ENCODE assay signal across 15 mouse cellular contexts in genomic region chr10:82676949-82677348, GRCm38 (mm10). TPM values are rescaled to one million over a fixed set of nuclear protein-coding genes. Genes with fewer than 3 reads are reported as not detected.
A peak's percentile ranks its signal among the peaks of the same experiment; 100 is the strongest.
DNase-seq lines count a peak whose midpoint lies in the region; ATAC-seq and TF ChIP-seq lines count a peak whose summit lies in the region.
"Had no signal": no experiment of that assay in that cellular context is flagged by ENCODE, and none has a peak within 500 bp of the region (broad histone marks: within the 10 kb centered on the region; RNA-seq: fewer than 3 reads in every experiment).

No protein-coding gene starts in this region.

- no peak overlapping the region for H3K27ac ChIP-seq in midbrain, postnatal 0 days (ENCODE audit: low read depth, low read length)
- H3K27ac ChIP-seq in midbrain, embryonic 13.5 days, result no peak overlapping the region
- no peak overlapping the region for H3K27ac ChIP-seq in hindbrain, embryonic 14.5 days
- H3K27ac ChIP-seq: embryonic facial prominence, embryonic 10.5 days; hindbrain, embryonic 13.5 days had no signal

- H3K9me3 ChIP-seq in midbrain, postnatal 0 days (ENCODE audit: low read length), result no peaks in the 10 kb centered on the region
- no peaks in the 10 kb centered on the region for H3K9me3 ChIP-seq in midbrain, embryonic 13.5 days
- no peaks in the 10 kb centered on the region for H3K9me3 ChIP-seq in hindbrain, embryonic 14.5 days (ENCODE audit: control insufficient read depth, low read length)
- H3K9me3 ChIP-seq: embryonic facial prominence, embryonic 10.5 days; hindbrain, embryonic 13.5 days had no signal

- H3K36me3 ChIP-seq in midbrain, postnatal 0 days (ENCODE audit: insufficient read depth, low read length), result no peaks in the 10 kb centered on the region
- H3K36me3 ChIP-seq in midbrain, embryonic 13.5 days, result no peaks in the 10 kb centered on the region
- H3K36me3 ChIP-seq in hindbrain, embryonic 14.5 days (replicated peaks; ENCODE audit: control insufficient read depth, insufficient read depth), result no peaks in the 10 kb centered on the region
- H3K36me3 ChIP-seq: embryonic facial prominence, embryonic 10.5 days; hindbrain, embryonic 13.5 days had no signal

- TF ChIP-seq CTCF in midbrain, postnatal 0 days (IDR thresholded peaks at IDR 0.05), result no peak

- WGBS in midbrain, postnatal 0 days, result 71% methylated on average over 6 of the region's 6 CpGs
- WGBS in midbrain, embryonic 13.5 days, result 83% methylated on average over 6 of the region's 6 CpGs
- 74% methylated on average over 6 of the region's 6 CpGs for WGBS in hindbrain, embryonic 14.5 days

- no peak overlapping the region for H3K4me2 ChIP-seq in midbrain, postnatal 0 days (ENCODE audit: low read depth, low read length, poor library complexity, severe bottlenecking)
- no peak overlapping the region for H3K4me2 ChIP-seq in midbrain, embryonic 13.5 days (replicated peaks)
- no peak overlapping the region for H3K4me2 ChIP-seq in hindbrain, embryonic 14.5 days (replicated peaks)
- H3K4me2 ChIP-seq: hindbrain, embryonic 13.5 days; midbrain, embryonic 11.5 days had no signal

- H3K27me3 ChIP-seq in midbrain, postnatal 0 days (ENCODE audit: insufficient read depth, low read length), result no peaks in the 10 kb centered on the region
- H3K27me3 ChIP-seq in midbrain, embryonic 13.5 days, result no peaks in the 10 kb centered on the region
- H3K27me3 ChIP-seq in hindbrain, embryonic 14.5 days (ENCODE audit: control insufficient read depth, insufficient read depth, low read length), result no peaks in the 10 kb centered on the region
- H3K27me3 ChIP-seq: hindbrain, embryonic 13.5 days had no signal

- no peak overlapping the region for H3K9ac ChIP-seq in midbrain, postnatal 0 days (replicated peaks; ENCODE audit: low read length, poor library complexity, severe bottlenecking)
- no peak overlapping the region for H3K9ac ChIP-seq in midbrain, embryonic 13.5 days (replicated peaks)
- H3K9ac ChIP-seq in hindbrain, embryonic 14.5 days, result no peak overlapping the region
- H3K9ac ChIP-seq: hindbrain, embryonic 13.5 days had no signal

- peak; percentile 36 for DNase-seq in gastrocnemius, postnatal 10 days
- no peak for DNase-seq in gastrocnemius, postnatal 14 days
- DNase-seq in midbrain, postnatal 0 days (ENCODE audit: low spot score), result peak; percentile 70
- DNase-seq in cerebellum, postnatal 36 days, result peak; percentile 92 to 96
- DNase-seq in right cerebral cortex, postnatal 14 days, result peak; percentile 42
- no peak for DNase-seq in spleen, postnatal 14 days (ENCODE audit: low spot score in 2 of 2)
- DNase-seq in hindbrain, embryonic 14.5 days (ENCODE audit: low spot score), result no peak
- DNase-seq: kidney, adult 2 months; thymus, postnatal 4 days had no signal

- H3K4me3 ChIP-seq in midbrain, postnatal 0 days (ENCODE audit: low read depth, low read length), result no peak overlapping the region
- no peak overlapping the region for H3K4me3 ChIP-seq in midbrain, embryonic 13.5 days (replicated peaks)
- no peak overlapping the region for H3K4me3 ChIP-seq in hindbrain, embryonic 14.5 days (replicated peaks; ENCODE audit: low read length)
- H3K4me3 ChIP-seq: embryonic facial prominence, embryonic 10.5 days; hindbrain, embryonic 13.5 days had no signal

- ATAC-seq in midbrain, postnatal 0 days (ENCODE audit: low FRiP score), result no peak
- ATAC-seq in midbrain, embryonic 13.5 days, result no peak
- ATAC-seq in hindbrain, embryonic 14.5 days (ENCODE audit: low FRiP score), result no peak
- ATAC-seq: lung, postnatal 0 days had no signal

- intact Hi-C loops in gastrocnemius, postnatal 14 days (cut with DNase I; ENCODE audit: low total_unique reads), result no loop called here

- H3K4me1 ChIP-seq in midbrain, postnatal 0 days (ENCODE audit: insufficient read depth, low read length), result no peaks in the 10 kb centered on the region
- no peaks in the 10 kb centered on the region for H3K4me1 ChIP-seq in midbrain, embryonic 13.5 days (replicated peaks)
- H3K4me1 ChIP-seq in hindbrain, embryonic 14.5 days (replicated peaks; ENCODE audit: control insufficient read depth, insufficient read depth, low read length), result no peaks in the 10 kb centered on the region
- H3K4me1 ChIP-seq: embryonic facial prominence, embryonic 10.5 days; hindbrain, embryonic 13.5 days had no signal

RNA-seq across cellular contexts. Expression of gene Glt8d2, which starts 13.5 kb away (rescaled TPM):
- 1 to 10 TPM; 6.4 to 9.1 TPM for total RNA-seq in gastrocnemius, postnatal 10 days (2021)
- total RNA-seq in gastrocnemius, postnatal 14 days (2021), result 1 to 10 TPM; 5.4 to 6.3 TPM
- 0.85 and 2.2 TPM in 2 replicates for total RNA-seq in midbrain, postnatal 0 days (2014; rRNA removed)
- polyA plus RNA-seq in midbrain, postnatal 0 days (2015; fragmentation: Nextera tagmentation; extraction: Ambion mirVana), result 1.1 and 1.6 TPM in 2 replicates
- polyA plus RNA-seq in midbrain, embryonic 13.5 days (2015; fragmentation: Nextera tagmentation; extraction: Ambion mirVana), result 1.3 and 1.7 TPM in 2 replicates
- 1.4 and 1.7 TPM in 2 replicates for polyA plus RNA-seq in hindbrain, embryonic 14.5 days (2014; fragmentation: Nextera tagmentation; extraction: Ambion mirVana)
- polyA plus RNA-seq: liver, adult 2 months had no signal

RNA-seq across cellular contexts. Expression of gene Hcfc2, which starts 19.0 kb away (rescaled TPM):
- total RNA-seq in gastrocnemius, postnatal 10 days (2021), result 10 to 100 TPM; 23.4 to 29.2 TPM
- 10 to 100 TPM; 18.5 to 21.3 TPM for total RNA-seq in gastrocnemius, postnatal 14 days (2021)
- total RNA-seq in midbrain, postnatal 0 days (2014; rRNA removed), result 26.9 and 27.2 TPM in 2 replicates
- 27.0 and 28.4 TPM in 2 replicates for polyA plus RNA-seq in midbrain, postnatal 0 days (2015; fragmentation: Nextera tagmentation; extraction: Ambion mirVana)
- polyA plus RNA-seq in midbrain, embryonic 13.5 days (2015; fragmentation: Nextera tagmentation; extraction: Ambion mirVana), result 45.9 and 46.2 TPM in 2 replicates
- polyA plus RNA-seq in hindbrain, embryonic 14.5 days (2014; fragmentation: Nextera tagmentation; extraction: Ambion mirVana), result 37.9 and 39.8 TPM in 2 replicates

RNA-seq across cellular contexts. Expression of gene Tdg, which starts 47.3 kb away (rescaled TPM):
- 10 to 100 TPM; 19.4 to 26.8 TPM for total RNA-seq in gastrocnemius, postnatal 10 days (2021)
- 10 to 100 TPM; 16.2 to 18.8 TPM for total RNA-seq in gastrocnemius, postnatal 14 days (2021)
- 60.9 and 74.4 TPM in 2 replicates for total RNA-seq in midbrain, postnatal 0 days (2014; rRNA removed)
- polyA plus RNA-seq in midbrain, postnatal 0 days (2015; fragmentation: Nextera tagmentation; extraction: Ambion mirVana), result 119 and 121 TPM in 2 replicates
- 229 and 241 TPM in 2 replicates for polyA plus RNA-seq in midbrain, embryonic 13.5 days (2015; fragmentation: Nextera tagmentation; extraction: Ambion mirVana)
- 157 and 165 TPM in 2 replicates for polyA plus RNA-seq in hindbrain, embryonic 14.5 days (2014; fragmentation: Nextera tagmentation; extraction: Ambion mirVana)

RNA-seq across cellular contexts. Expression of gene 1190007I07Rik, which starts 53.9 kb away (rescaled TPM):
- total RNA-seq in gastrocnemius, postnatal 10 days (2021), result 10 to 100 TPM; 27.0 to 28.9 TPM
- total RNA-seq in gastrocnemius, postnatal 14 days (2021), result 10 to 100 TPM; 24.4 to 26.3 TPM
- 21.5 and 27.1 TPM in 2 replicates for total RNA-seq in midbrain, postnatal 0 days (2014; rRNA removed)
- polyA plus RNA-seq in midbrain, postnatal 0 days (2015; fragmentation: Nextera tagmentation; extraction: Ambion mirVana), result 34.3 and 37.9 TPM in 2 replicates
- 37.4 and 39.0 TPM in 2 replicates for polyA plus RNA-seq in midbrain, embryonic 13.5 days (2015; fragmentation: Nextera tagmentation; extraction: Ambion mirVana)
- polyA plus RNA-seq in hindbrain, embryonic 14.5 days (2014; fragmentation: Nextera tagmentation; extraction: Ambion mirVana), result 38.2 and 41.0 TPM in 2 replicates

Comparison
In these comparisons a context has a peak if more than half of its experiments do, and no peak if none do; other contexts are left out.
1. DNase-seq: peak in gastrocnemius, postnatal 10 days (single experiment), midbrain, postnatal 0 days (single experiment), cerebellum, postnatal 36 days (2 of 2) and right cerebral cortex, postnatal 14 days (single experiment); none in gastrocnemius, postnatal 14 days (single experiment), spleen, postnatal 14 days (0 of 2) and hindbrain, embryonic 14.5 days (single experiment).